Mouse (Mus musculus): ENCODE results near the gene Dhodh. TPM values are rescaled to one million over a fixed set of nuclear protein-coding genes. Genes with fewer than 3 reads are reported as not detected.

Gene Dhodh
- polyA plus RNA-seq, 1 experiment, result 21.9 TPM

- no peaks in the 10 kb centered on the region for H3K36me3 ChIP-seq (ENCODE audit: control insufficient read depth, insufficient read depth)
- TF ChIP-seq FOSL1 (IDR thresholded peaks at IDR 0.05; ENCODE audit: insufficient read depth, low read length, poor library complexity, severe bottlenecking) (no peak), CTCF (IDR thresholded peaks at IDR 0.05; ENCODE audit: control insufficient read depth, insufficient read depth, insufficient read length) (no peak)
- H3K79me3 ChIP-seq (ENCODE audit: low read depth), result no peaks in the 10 kb centered on the region
- no peak overlapping the region for H3ac ChIP-seq (ENCODE audit: control insufficient read depth, insufficient read length, low read depth)
- no peak overlapping the region for H3K4me3 ChIP-seq (ENCODE audit: insufficient read depth, poor library complexity, severe bottlenecking)
- no peaks in the 10 kb centered on the region for H3K79me2 ChIP-seq (ENCODE audit: control insufficient read depth, insufficient read depth)
- H3K27me3 ChIP-seq (ENCODE audit: control insufficient read depth, insufficient read depth, insufficient read length), result peaks cover 47% of the 10 kb centered on the region
These were observed 32.8 kb upstream of the Dhodh start for GRCm38 (mm10) chr8:109641236-109641635.

GRCm38 (mm10) chr8:109640410-109640809 lies 31.9 kb upstream of the Dhodh start:
- no peaks in the 10 kb centered on the region for H3K79me3 ChIP-seq (ENCODE audit: low read depth)
- H3K79me2 ChIP-seq (ENCODE audit: control insufficient read depth, insufficient read depth), result no peaks in the 10 kb centered on the region
- H3ac ChIP-seq (ENCODE audit: control insufficient read depth, insufficient read length, low read depth), result no peak overlapping the region
- H3K36me3 ChIP-seq (ENCODE audit: control insufficient read depth, insufficient read depth), result no peaks in the 10 kb centered on the region
- H3K4me3 ChIP-seq (ENCODE audit: insufficient read depth, poor library complexity, severe bottlenecking), result no peak overlapping the region
- H3K27me3 ChIP-seq (ENCODE audit: control insufficient read depth, insufficient read depth, insufficient read length), result peaks cover 48% of the 10 kb centered on the region
- TF ChIP-seq CEBPB (IDR thresholded peaks at IDR 0.05; ENCODE audit: low read depth) (no peak), MYOD1 (IDR thresholded peaks at IDR 0.05; ENCODE audit: control insufficient read depth, insufficient read length, low read depth) (no peak), USF1 (IDR thresholded peaks at IDR 0.05; ENCODE audit: low read depth) (no peak), MYOG (IDR thresholded peaks at IDR 0.05; ENCODE audit: control insufficient read depth, extremely low read depth, insufficient read length) (no peak), FOSL1 (IDR thresholded peaks at IDR 0.05; ENCODE audit: insufficient read depth, low read length, poor library complexity, severe bottlenecking) (no peak), MAX (IDR thresholded peaks at IDR 0.05) (no peak), CTCF (IDR thresholded peaks at IDR 0.05; ENCODE audit: control insufficient read depth, insufficient read depth, insufficient read length) (no peak)

GRCm38 (mm10) chr8:109638851-109639250 lies 30.4 kb upstream of the Dhodh start:
- TF ChIP-seq CEBPB (IDR thresholded peaks at IDR 0.05; ENCODE audit: low read depth), result no peak
- TF ChIP-seq CTCF (IDR thresholded peaks at IDR 0.05; ENCODE audit: control insufficient read depth, insufficient read depth, insufficient read length), result no peak
- TF ChIP-seq MAX (IDR thresholded peaks at IDR 0.05), result no peak
- no peak for TF ChIP-seq USF1 (IDR thresholded peaks at IDR 0.05; ENCODE audit: low read depth)
- no peak for TF ChIP-seq FOSL1 (IDR thresholded peaks at IDR 0.05; ENCODE audit: insufficient read depth, low read length, poor library complexity, severe bottlenecking)
- TF ChIP-seq MYOG (IDR thresholded peaks at IDR 0.05; ENCODE audit: control insufficient read depth, extremely low read depth, insufficient read length), result no peak
- TF ChIP-seq MYOD1 (IDR thresholded peaks at IDR 0.05; ENCODE audit: control insufficient read depth, insufficient read length, low read depth), result no peak

GRCm38 (mm10) chr8:109635146-109635545 lies 26.7 kb upstream of the Dhodh start:
- Histone ChIP-seq H3K4me3 (ENCODE audit: insufficient read depth, poor library complexity, severe bottlenecking) (no peak overlapping the region), H3K27me3 (ENCODE audit: control insufficient read depth, insufficient read depth, insufficient read length) (peaks cover 42% of the 10 kb centered on the region), H3K79me2 (ENCODE audit: control insufficient read depth, insufficient read depth) (no peaks in the 10 kb centered on the region), H3ac (ENCODE audit: control insufficient read depth, insufficient read length, low read depth) (no peak overlapping the region), H3K36me3 (ENCODE audit: control insufficient read depth, insufficient read depth) (no peaks in the 10 kb centered on the region), H3K79me3 (ENCODE audit: low read depth) (no peaks in the 10 kb centered on the region)
- TF ChIP-seq MYOD1 (IDR thresholded peaks at IDR 0.05; ENCODE audit: control insufficient read depth, insufficient read length, low read depth) (no peak), MAX (IDR thresholded peaks at IDR 0.05) (no peak), CEBPB (IDR thresholded peaks at IDR 0.05; ENCODE audit: low read depth) (no peak), CTCF (IDR thresholded peaks at IDR 0.05; ENCODE audit: control insufficient read depth, insufficient read depth, insufficient read length) (no peak), USF1 (IDR thresholded peaks at IDR 0.05; ENCODE audit: low read depth) (no peak), FOSL1 (IDR thresholded peaks at IDR 0.05; ENCODE audit: insufficient read depth, low read length, poor library complexity, severe bottlenecking) (no peak), MYOG (IDR thresholded peaks at IDR 0.05; ENCODE audit: control insufficient read depth, extremely low read depth, insufficient read length) (no peak)

More at GRCm38 (mm10) chr8:109638851-109639250, 30.4 kb upstream of the Dhodh start:
- no peaks in the 10 kb centered on the region for H3K79me2 ChIP-seq (ENCODE audit: control insufficient read depth, insufficient read depth)
- H3ac ChIP-seq (ENCODE audit: control insufficient read depth, insufficient read length, low read depth), result no peak overlapping the region
- peaks cover 48% of the 10 kb centered on the region for H3K27me3 ChIP-seq (ENCODE audit: control insufficient read depth, insufficient read depth, insufficient read length)
- H3K79me3 ChIP-seq (ENCODE audit: low read depth), result no peaks in the 10 kb centered on the region
- H3K36me3 ChIP-seq (ENCODE audit: control insufficient read depth, insufficient read depth), result no peaks in the 10 kb centered on the region
- no peak overlapping the region for H3K4me3 ChIP-seq (ENCODE audit: insufficient read depth, poor library complexity, severe bottlenecking)

GRCm38 (mm10) chr8:109632498-109632897 lies 24.0 kb upstream of the Dhodh start:
- no peaks in the 10 kb centered on the region for H3K79me3 ChIP-seq (ENCODE audit: low read depth)
- no peak overlapping the region for H3ac ChIP-seq (ENCODE audit: control insufficient read depth, insufficient read length, low read depth)
- TF ChIP-seq USF1 (IDR thresholded peaks at IDR 0.05; ENCODE audit: low read depth) (no peak), MYOD1 (IDR thresholded peaks at IDR 0.05; ENCODE audit: control insufficient read depth, insufficient read length, low read depth) (no peak), MYOG (IDR thresholded peaks at IDR 0.05; ENCODE audit: control insufficient read depth, extremely low read depth, insufficient read length) (no peak), CEBPB (IDR thresholded peaks at IDR 0.05; ENCODE audit: low read depth) (no peak), MAX (IDR thresholded peaks at IDR 0.05) (no peak), CTCF (IDR thresholded peaks at IDR 0.05; ENCODE audit: control insufficient read depth, insufficient read depth, insufficient read length) (no peak), FOSL1 (IDR thresholded peaks at IDR 0.05; ENCODE audit: insufficient read depth, low read length, poor library complexity, severe bottlenecking) (no peak)
- H3K79me2 ChIP-seq (ENCODE audit: control insufficient read depth, insufficient read depth), result no peaks in the 10 kb centered on the region
- H3K4me3 ChIP-seq (ENCODE audit: insufficient read depth, poor library complexity, severe bottlenecking), result no peak overlapping the region
- peaks cover 42% of the 10 kb centered on the region for H3K27me3 ChIP-seq (ENCODE audit: control insufficient read depth, insufficient read depth, insufficient read length)
- no peaks in the 10 kb centered on the region for H3K36me3 ChIP-seq (ENCODE audit: control insufficient read depth, insufficient read depth)

GRCm38 (mm10) chr8:109628638-109629037 lies 20.2 kb upstream of the Dhodh start:
- Histone ChIP-seq H3K27me3 (ENCODE audit: control insufficient read depth, insufficient read depth, insufficient read length) (peaks cover 37% of the 10 kb centered on the region), H3ac (ENCODE audit: control insufficient read depth, insufficient read length, low read depth) (no peak overlapping the region), H3K79me3 (ENCODE audit: low read depth) (no peaks in the 10 kb centered on the region), H3K4me3 (ENCODE audit: insufficient read depth, poor library complexity, severe bottlenecking) (no peak overlapping the region), H3K79me2 (ENCODE audit: control insufficient read depth, insufficient read depth) (no peaks in the 10 kb centered on the region), H3K36me3 (ENCODE audit: control insufficient read depth, insufficient read depth) (no peaks in the 10 kb centered on the region)
- TF ChIP-seq MYOD1 (IDR thresholded peaks at IDR 0.05; ENCODE audit: control insufficient read depth, insufficient read length, low read depth) (no peak), CTCF (IDR thresholded peaks at IDR 0.05; ENCODE audit: control insufficient read depth, insufficient read depth, insufficient read length) (no peak)
